Mouse (Mus musculus): Measurements from ENCODE around the gene Zc3hav1l. TPM values are rescaled to one million over a fixed set of nuclear protein-coding genes. Genes with fewer than 3 reads are reported as not detected.

Gene Zc3hav1l
- total RNA-seq (2021), result 1 to 10 TPM; 3.1 to 3.5 TPM
- long read RNA-seq, experiment 1, full-length matches to known transcripts, result 1 of 2 reads
- long read RNA-seq, experiment 1, partial matches to known transcripts, result 0 of 2 reads
- long read RNA-seq, experiment 1, other reads (novel, unspliced or antisense), result 1 of 2 reads
- long read RNA-seq, experiment 2, result 0 reads

- DNase-seq (ENCODE audit: low spot score in 2 of 2), result peak; percentile 48 to 65
Observed at GRCm38 (mm10) chr6:38298761-38299401, at the start of gene Zc3hav1l. Gene Zc3hav1l (minus strand): TSS chr6:38299259.

GRCm38 (mm10) chr6:38347875-38348274 is 48.8 kb upstream of the Zc3hav1l start:
- no peak for DNase-seq (ENCODE audit: low spot score in 2 of 2)

- no peak for DNase-seq (ENCODE audit: low spot score in 2 of 2)
Observed at GRCm38 (mm10) chr6:38345796-38346195, 46.7 kb upstream of the Zc3hav1l start.

GRCm38 (mm10) chr6:38344006-38344670 is 45.1 kb upstream of the Zc3hav1l start:
- DNase-seq (ENCODE audit: low spot score in 2 of 2), result no peak

- no peak for DNase-seq (ENCODE audit: low spot score in 2 of 2)
Observed at GRCm38 (mm10) chr6:38343581-38343980, 44.5 kb upstream of the Zc3hav1l start.

DNA sequence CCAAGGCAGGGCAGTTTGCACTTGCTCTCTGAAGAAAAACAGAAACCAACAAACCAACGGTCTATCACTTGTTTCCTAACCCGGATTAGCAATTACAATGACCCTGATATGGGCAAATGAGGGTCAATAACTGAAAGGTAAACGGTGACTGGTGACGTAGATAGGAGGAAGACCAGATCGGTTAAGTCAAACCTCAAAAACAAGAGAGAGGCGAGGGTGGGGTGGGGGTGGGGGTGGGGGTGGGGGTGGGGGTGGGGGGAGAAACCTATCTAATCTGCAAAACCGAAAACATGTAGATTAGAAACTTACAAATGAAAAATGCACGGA is 43.6 kb upstream of the Zc3hav1l start:
- no peak for DNase-seq (ENCODE audit: low spot score in 2 of 2)

- DNase-seq (ENCODE audit: low spot score in 2 of 2), result no peak
Observed at GRCm38 (mm10) chr6:38341751-38342665, 42.9 kb upstream of the Zc3hav1l start.

DNA sequence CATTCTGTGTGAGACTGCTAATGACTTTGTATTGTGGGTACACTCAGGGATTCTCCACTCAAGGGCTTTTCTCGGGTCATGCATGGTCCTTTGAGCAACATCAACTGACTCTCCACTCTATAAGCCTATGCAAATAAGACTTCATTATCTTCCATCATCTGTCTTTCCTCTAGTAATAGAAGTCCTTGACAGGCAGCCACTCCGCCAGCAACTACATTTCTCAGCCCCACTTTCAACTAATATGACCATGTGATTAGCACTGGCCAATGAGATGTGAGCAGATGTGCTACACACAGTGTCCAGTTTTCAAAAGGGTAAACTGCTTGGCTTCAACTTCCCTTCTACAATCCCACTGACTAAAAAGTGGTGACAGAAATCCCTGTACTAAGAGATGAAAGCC is 40.0 kb upstream of the Zc3hav1l start:
- DNase-seq (ENCODE audit: low spot score in 2 of 2), result no peak

DNA sequence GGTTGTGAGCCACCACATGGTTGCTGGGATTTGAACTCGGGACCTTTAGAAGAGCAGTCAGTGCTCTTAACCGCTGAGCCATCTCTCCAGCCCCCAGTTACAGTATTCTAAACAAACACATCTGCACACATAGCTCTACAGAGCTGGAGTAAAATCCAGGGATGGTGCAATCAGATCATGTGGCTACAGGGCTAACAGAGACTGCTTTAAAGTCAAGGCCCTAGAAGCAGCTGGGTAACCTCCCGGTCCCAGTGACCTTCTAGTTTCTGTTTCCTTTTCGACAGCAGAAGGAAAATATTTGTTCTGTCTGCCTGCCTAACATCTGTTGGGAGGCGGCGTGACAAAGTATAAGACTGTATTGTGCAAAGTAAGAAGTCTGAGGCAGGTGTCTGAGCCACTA is 38.9 kb upstream of the Zc3hav1l start:
- no peak for DNase-seq (ENCODE audit: low spot score in 2 of 2)

GRCm38 (mm10) chr6:38337166-38337705 is 38.2 kb upstream of the Zc3hav1l start:
- DNase-seq (ENCODE audit: low spot score in 2 of 2), result no peak

DNA sequence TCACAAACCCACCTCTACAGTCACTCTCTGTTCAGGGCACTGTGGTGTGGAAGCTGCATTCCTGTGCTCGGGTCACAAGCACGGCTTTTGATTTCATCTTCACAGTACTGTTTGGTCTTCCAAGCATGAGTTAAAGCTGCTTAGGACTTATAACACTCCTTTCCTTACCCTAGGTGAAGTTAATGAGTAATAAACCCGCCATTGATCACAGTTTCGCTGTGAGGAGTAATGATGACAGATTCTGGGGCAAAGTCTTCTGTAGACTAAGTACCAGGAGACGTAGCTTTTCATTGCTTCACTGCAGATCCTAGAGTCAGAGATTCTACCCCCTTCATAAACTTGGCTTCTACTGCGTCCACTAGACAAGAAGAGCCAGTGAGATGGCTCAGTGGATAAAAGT is 36.2 kb upstream of the Zc3hav1l start:
- DNase-seq (ENCODE audit: low spot score in 2 of 2), result no peak

- DNase-seq (ENCODE audit: low spot score in 2 of 2), result peak; percentile 50 to 66
Observed at GRCm38 (mm10) chr6:38326596-38326995, 27.5 kb upstream of the Zc3hav1l start.

DNA sequence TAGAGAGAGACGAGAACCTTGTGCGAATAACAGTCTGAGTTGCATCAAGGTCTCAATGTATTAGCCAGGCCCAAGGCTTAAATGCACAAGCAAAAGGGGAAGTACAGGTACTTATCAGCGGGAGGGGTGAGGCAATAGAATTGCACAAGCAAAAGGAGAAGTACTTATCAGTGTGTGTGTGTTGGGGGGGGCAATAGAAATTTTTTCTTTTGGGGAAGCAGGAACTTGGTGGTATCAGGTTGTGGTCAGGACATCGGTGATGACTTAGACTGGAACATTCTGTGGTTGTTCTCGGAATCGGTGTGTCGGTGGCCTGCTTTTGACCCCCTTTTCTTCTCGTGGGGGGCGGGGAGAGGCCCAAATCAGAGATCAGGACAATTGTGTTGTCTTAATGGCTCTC is 21.6 kb upstream of the Zc3hav1l start:
- no peak for DNase-seq (ENCODE audit: low spot score in 2 of 2)

GRCm38 (mm10) chr6:38316050-38316449 is 17.0 kb upstream of the Zc3hav1l start:
- DNase-seq (ENCODE audit: low spot score in 2 of 2), result no peak

- no peak for DNase-seq (ENCODE audit: low spot score in 2 of 2)
Observed at GRCm38 (mm10) chr6:38309741-38310140, 10.7 kb upstream of the Zc3hav1l start.

GRCm38 (mm10) chr6:38304981-38305380 is 5.9 kb upstream of the Zc3hav1l start:
- no peak for DNase-seq (ENCODE audit: low spot score in 2 of 2)

DNA sequence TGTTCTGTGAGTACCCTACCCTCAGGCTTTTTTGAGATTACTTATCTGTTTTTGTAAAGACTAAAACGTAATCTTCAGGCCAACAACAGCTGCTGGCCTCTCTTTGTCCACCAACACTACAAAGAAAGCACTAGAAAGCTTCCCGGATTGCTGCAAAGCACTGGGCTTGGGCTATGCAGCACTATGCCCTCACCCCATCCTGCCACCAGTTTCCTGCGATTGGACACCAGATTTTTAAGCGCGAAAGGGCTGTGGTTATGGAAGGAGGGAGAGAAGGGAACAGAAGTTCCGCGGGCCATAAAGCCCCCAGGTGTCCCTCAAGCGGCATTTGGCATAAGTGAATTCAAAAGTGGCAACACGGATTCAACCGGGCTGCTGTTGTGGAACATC is 818 bp downstream of the Zc3hav1l start:
- DNase-seq (ENCODE audit: low spot score in 2 of 2), result no peak

DNA sequence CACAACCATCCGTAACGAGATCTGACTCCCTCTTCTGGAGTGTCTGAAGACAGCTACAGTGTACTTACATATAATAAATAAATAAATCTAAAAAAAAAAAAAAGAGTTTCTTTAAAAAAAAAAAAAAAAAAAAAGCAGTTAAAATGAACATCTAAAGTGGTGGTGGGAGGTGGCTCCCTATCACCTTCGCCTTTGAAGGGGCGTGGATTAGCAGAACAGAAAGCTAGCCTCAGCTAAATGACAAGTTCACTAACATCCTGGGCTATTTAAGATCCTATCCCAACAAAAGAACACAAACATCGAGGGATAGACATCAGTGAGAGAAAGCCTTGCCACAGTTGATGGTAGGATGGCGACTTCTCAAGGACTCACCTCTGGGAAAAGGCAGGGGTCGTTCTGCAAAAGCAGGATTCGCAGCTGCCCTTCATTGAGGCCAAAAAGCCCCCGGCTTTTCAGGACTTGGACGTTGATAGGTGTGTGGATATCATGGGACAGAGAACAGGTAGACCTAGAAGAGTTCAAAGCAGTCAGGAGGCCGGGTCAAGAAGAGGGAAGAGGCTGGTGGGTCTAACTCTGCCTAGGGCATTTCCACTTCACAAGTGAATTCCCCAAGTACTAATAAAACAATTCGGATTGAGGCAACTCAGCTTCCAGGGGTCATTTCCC is 1.3 kb downstream of the Zc3hav1l start:
- DNase-seq (ENCODE audit: low spot score in 2 of 2), result no peak

DNA sequence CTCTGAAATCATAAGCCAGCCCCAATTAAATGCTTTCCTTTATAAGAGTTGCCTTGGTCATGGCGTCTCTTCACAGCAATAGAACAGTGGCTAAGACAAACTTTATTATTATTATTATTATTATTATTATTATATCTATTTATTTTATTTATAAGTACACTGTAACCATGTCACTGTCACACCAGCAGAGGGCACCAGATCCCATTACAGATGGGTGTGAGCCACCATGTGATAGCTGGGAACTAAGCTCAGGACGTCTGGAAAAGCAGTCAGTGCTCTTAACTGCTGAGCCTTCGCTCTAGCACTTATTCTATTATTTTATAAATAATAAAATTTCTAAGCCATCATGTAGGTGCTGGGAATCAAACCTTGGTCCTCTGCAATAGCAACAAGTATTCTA is 5.4 kb downstream of the Zc3hav1l start:
- no peak for DNase-seq (ENCODE audit: low spot score in 2 of 2)

DNA sequence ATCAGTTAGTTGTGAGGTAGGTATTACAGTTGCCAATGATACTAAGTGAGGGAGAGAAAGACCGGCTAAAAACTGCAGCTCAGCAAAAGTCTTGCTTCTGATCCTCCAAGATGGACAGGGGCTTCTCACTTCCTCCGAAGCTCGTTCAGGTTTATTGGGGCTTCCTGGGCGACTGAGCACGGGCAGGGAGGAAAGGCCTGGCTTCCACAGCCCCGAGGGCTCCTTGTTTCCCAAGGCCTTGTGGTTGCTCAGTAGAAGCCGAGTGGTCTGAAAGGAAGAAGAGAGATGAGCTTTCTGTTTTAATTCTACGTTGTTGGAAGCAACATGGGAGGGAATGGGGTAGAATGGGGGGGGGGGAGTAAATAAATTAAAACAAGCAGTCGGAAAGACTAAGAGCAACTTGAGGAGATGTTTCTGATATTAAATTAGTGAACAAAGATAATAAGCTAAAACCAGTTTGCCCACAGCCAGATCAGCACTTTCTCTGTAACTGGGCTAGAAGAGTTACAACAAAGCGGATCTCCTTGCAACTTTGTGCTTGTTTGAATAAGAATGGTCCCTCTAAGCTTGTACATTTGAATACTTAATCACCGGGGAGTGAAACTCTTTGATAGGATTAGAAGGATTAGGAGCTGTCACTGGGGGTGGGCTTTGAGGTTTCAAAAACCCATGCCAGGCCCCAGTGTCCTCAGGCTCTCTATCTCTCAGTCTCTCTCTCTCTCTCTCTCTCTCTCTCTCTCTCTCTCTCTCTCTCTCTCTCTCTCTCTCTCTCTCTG is 6.0 kb downstream of the Zc3hav1l start:
- DNase-seq (ENCODE audit: low spot score in 2 of 2), result no peak

Measured in left cerebral cortex, adult 18-20 months (tissue).